Mouse (Mus musculus) cerebellum, adult 11-12 months (tissue): Measurements from ENCODE around the gene Rgl3.

ENCODE experiments used
- DNase-seq: peaks from one replicate; pipeline ENCODE4 v3.0.0; 2022

Rgl3 gene

DNA sequence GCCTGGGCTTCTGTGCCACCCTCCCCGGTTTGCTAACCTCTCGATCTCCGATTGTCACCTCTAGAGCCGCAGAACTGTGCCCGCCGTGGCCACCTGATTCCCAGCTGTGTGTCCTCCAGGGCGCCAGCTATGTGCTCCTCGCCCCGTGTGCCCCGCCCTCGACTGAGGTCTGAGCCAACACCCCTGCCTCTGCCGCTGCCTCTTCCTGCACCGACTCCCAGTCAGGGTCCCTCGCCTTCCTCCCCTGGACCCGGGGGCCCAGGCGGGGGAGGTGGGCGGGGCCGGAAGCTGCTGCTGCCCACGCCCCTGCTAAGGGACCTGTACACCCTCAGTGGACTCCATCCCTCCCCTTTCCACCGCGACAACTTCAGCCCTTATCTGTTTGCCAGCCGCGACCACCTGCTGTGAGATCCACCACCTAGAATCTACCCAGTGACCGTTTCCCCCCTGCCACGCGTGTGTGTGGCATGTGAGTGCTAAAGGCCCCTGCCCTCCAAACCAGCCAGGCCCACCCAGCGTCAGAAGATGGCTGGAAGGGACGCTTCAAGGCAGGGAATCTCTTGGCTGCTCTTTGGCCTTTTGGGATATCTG lies 41.6 kb downstream of the Rgl3 start:
- peak; percentile 45 for DNase-seq

DNA sequence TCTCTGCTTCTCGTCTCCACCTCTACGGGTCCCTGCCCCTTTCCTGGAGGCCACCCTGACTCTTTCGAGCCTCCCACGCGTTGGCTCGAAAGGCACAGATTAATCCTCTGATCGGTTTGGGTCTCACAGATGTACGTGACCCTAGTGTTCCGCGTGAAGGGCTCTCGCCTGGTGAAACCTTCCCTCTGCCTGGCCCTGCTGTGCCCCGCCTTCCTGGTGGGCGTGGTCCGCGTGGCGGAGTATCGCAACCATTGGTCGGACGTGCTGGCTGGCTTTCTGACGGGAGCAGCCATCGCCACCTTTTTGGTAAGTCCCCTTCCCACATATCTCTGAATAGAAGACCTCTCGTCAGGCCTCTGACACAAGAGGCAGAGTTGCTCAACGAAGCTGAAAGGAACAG lies 45.0 kb downstream of the Rgl3 start:
- DNase-seq, result no peak

DNA sequence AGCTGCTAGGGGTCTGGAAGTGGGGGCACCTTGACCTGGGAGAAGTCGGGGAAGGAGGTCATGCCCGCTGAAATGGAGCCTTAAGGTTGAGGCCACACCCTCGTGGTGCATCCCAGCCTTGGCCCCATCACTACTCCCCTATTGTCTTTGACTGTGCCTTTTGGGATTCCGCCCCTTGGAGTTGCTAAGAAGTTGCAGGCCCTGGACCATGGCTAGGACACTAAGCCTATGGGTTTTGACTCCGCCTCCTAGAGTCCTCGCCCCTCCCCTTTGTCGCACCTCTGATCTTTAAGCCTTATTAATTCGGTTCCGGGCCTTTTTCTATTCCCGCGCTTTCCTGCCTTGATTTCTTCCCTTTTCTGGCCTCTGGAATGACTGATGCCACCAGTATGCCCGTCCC lies 45.6 kb downstream of the Rgl3 start:
- no peak for DNase-seq

GRCm38 (mm10) chr9:21943046-21943445 lies 46.2 kb downstream of the Rgl3 start:
- DNase-seq, result no peak

DNA sequence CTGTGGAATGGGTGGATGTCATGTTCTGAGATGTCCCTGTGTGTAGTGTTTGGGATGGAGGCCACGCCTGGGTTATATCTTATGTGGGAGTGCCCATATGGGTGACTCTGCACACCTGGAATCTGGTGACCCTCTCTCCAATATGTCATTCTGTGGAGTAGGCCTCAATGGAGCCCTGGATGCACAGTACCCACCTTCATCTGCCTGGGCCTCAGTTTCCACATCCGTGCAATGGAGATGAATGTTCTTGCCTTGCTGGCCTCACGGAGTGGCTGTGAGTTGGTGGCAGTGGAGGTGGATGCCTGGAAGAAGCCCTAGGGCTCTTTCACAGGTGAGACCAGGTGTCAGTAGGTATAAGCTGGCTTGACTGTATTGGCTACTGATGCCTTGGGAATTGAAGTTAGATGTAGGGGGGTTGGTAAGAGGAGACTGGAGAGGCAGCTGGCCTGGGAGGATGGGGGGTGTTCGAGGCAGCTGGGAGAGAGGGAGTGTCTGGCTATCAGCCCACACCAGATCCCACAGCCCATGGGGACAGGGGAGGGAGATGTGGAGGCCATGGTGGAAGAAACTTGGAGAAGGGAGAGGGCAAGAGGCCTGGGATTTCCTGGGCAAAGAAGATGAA lies 50.9 kb downstream of the Rgl3 start:
- peak; percentile 57 for DNase-seq

- no peak for DNase-seq
Observed at GRCm38 (mm10) chr9:21937711-21938175, 51.5 kb downstream of the Rgl3 start.

- DNase-seq, result peak; percentile 100
Observed at GRCm38 (mm10) chr9:21936692-21937570, 52.3 kb downstream of the Rgl3 start, which contains the start of gene Plppr2. TSS of gene Plppr2 (plus strand) at chr9:21937033.

GRCm38 (mm10) chr9:21935466-21936131 lies 53.6 kb downstream of the Rgl3 start:
- DNase-seq, result peak; percentile 59

- DNase-seq, result peak; percentile 67
Observed at GRCm38 (mm10) chr9:21934021-21934420, 55.2 kb downstream of the Rgl3 start.

DNA sequence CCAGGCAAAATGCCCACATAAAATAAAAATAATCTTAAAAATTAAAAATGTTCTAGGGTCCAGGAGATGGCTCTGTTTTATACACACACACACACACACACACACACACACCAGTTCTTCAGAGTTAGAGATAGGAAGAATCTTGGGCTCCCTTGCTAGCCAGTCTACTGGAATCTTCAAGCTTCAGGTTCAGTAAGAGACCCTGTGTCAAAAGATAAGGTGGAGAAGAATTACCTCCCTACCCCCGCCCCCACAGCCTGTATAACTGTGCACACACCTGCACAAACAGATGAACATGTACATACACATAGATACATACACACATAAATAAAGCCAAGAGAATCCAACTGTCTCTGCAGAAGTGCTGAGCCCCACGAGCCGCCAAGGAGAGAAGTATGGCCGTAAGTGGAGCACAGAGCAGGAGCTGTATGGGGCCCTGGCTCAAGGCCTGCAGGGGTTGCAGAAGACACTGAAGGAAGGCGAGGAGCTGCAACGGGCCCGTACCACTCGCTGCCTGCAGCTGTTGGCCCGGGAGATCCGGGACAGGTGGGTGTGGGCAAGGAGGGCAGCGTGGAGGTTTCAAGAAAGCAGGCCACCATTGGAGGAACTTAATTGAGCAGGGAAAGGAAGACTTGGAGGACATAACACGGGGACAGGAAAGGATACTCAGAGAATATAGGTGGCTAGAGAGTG lies 56.7 kb downstream of the Rgl3 start:
- DNase-seq, result peak; percentile 36

GRCm38 (mm10) chr9:21932006-21932405 lies 57.2 kb downstream of the Rgl3 start:
- peak; percentile 41 for DNase-seq

- peak; percentile 36 for DNase-seq
Observed at GRCm38 (mm10) chr9:21929208-21929607, 60.0 kb downstream of the Rgl3 start.

- DNase-seq, result peak; percentile 97
Observed at GRCm38 (mm10) chr9:21927208-21927753, 62.0 kb downstream of the Rgl3 start, which contains the start of the genes Ccdc159 and Tmem205. TSS of gene Ccdc159 (plus strand) at chr9:21927471. TSS of gene Tmem205 (minus strand) at chr9:21927556.

DNA sequence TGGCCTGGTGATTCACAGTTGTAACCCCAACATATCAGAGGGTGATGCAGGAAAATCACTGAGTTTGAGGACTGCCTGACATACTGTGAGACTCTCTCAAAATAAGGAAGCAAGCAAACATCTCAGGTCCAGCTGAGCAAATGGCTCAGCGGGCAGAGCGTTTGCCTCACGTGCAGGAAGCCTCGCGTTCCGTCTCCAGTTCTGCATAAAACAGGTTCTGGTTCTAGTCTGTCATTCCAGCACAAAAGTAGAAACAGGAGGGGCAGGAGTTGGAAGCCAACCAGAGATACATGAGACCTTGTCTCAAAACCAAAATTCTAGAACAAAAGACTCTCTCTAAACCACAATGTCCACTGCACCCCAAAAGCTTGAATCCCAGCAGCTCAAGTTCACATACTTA lies 62.5 kb downstream of the Rgl3 start:
- peak; percentile 36 for DNase-seq

DNA sequence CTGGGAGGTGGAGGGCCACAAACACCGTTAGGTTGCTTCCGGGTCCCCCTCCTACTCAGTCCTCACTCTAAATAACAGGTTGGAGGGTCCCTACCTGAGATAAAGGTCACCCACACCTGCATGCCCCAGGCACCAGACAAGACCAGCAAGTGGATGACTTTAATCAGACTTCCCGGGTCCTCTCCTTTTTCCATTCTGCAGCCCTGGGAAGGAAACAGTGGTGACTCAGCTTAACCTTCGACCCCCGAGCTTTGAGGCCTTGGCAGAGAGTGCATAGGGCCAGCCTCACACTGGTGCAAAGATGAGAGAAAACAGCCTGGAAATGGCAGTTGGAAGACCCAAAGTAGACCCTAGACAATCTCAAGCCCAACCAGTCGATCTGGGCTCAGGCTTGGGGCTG lies 63.1 kb downstream of the Rgl3 start:
- peak; percentile 37 for DNase-seq

DNA sequence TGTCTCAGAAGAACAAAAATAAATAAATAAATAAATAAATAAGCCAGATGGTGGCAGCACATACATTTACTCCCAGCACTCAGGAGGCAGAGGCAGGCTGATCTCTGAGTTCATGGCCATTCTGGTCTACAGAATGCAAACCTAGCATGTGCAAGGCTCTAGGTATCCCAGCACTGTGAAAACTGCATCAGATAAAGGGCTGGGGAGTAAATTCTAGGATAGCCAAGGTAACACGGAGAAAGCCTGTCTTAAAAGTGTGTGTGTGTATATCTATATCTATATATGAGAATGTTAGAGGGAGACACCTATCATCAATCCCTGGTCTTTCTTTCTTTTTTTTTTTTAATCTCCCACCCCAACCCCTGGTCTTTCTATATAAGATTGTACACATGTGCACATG lies 63.7 kb downstream of the Rgl3 start:
- DNase-seq, result no peak

GRCm38 (mm10) chr9:21925034-21925433 lies 64.2 kb downstream of the Rgl3 start:
- DNase-seq, result no peak

- DNase-seq, result peak; percentile 49
Observed at GRCm38 (mm10) chr9:21924099-21924493, 65.2 kb downstream of the Rgl3 start.

- DNase-seq, result no peak
Observed at GRCm38 (mm10) chr9:21923490-21924098, 65.7 kb downstream of the Rgl3 start.

DNA sequence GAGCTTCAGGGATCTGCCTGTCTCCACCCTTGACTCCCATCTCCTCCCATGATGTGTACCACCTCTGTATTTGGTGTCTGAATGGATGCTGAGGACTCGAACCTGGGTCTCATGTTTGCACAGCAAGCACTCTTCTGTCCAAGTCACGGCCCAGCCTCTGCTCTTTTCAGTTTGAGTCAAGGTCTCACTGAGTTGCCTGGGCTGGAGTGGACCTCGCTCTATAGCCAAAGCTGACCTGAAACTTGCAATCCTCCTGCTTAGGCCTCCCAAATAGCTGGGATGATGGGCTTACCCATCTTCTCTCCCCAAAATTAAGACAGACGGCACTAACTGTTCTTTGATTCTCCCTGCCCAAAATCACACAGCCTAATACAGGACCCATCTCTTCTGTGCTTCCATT lies 66.2 kb downstream of the Rgl3 start:
- no peak for DNase-seq
